Mouse (Mus musculus) urinary bladder, adult 2 months (tissue): Measurements from ENCODE around the gene Ppp1r1c. TPM values are rescaled to one million over a fixed set of nuclear protein-coding genes. Genes with fewer than 3 reads are reported as not detected.

ENCODE experiments used
- DNase-seq: peaks from one replicate; pipeline ENCODE4 v3.0.0; 2022; ENCODE audit warnings: low spot score
- polyA plus RNA-seq: library from polyadenylated mRNA; depleted of rRNA; stranded (reverse); fragments of >200 nt; gene quantifications from 2 replicates; pipeline ENCODE4 v1.2.3, GENCODE M21; 2012; rRNA removed

The Ppp1r1c gene
- polyA plus RNA-seq, 1 experiment, result not detected

GRCm38 (mm10) chr2:79856874-79857273, 149.3 kb downstream of the Ppp1r1c start:
- DNase-seq, result no peak

- DNase-seq, result no peak
Measured at GRCm38 (mm10) chr2:79865275-79865999, 157.9 kb downstream of the Ppp1r1c start.

Other genes starting within 250 kb of the Ppp1r1c start
- gene Itprid2, start 72.4 kb upstream of the Ppp1r1c start, polyA plus RNA-seq, result 12.0 and 44.6 TPM in 2 replicates